Mouse (Mus musculus): ENCODE results near the gene Gm47841. TPM values are rescaled to one million over a fixed set of nuclear protein-coding genes. Genes with fewer than 3 reads are reported as not detected.
A peak's percentile ranks its signal among the peaks of the same experiment; 100 is the strongest.

The Gm47841 gene
- polyA plus RNA-seq, 1 experiment from 2014 or later: not detected

GRCm38 (mm10) chr15:101075656-101076055, 28.5 kb upstream of the Gm47841 start:
- Histone ChIP-seq H3K27me3 (ENCODE audit: insufficient read depth, low read length) (no peaks in the 10 kb centered on the region), H3K9me3 (replicated peaks; ENCODE audit: low read length) (no peaks in the 10 kb centered on the region), H3K9ac (ENCODE audit: low read depth, low read length) (peak overlapping the region; percentile 94; the same call in 1 of the 2 replicates), H3K4me1 (replicated peaks; ENCODE audit: insufficient read depth, low read length) (peaks cover 54% of the 10 kb centered on the region), H3K4me3 (replicated peaks; ENCODE audit: low read depth, low read length) (peak overlapping the region; percentile 92; the same call in 1 of the 2 replicates), H3K4me2 (ENCODE audit: low read length) (peak overlapping the region; percentile 76), H3K27ac (peak overlapping the region; percentile 99), H3K36me3 (ENCODE audit: insufficient read depth, low read length) (no peaks in the 10 kb centered on the region)
- DNase-seq (ENCODE audit: low spot score) (peak; percentile 39), ATAC-seq (replicated peaks; ENCODE audit: low FRiP score, low read depth) (no peak)
- 25% methylated on average over 5 of the region's 5 CpGs for WGBS
- no peak for TF ChIP-seq CTCF (IDR thresholded peaks at IDR 0.05; ENCODE audit: low read depth)

DNA sequence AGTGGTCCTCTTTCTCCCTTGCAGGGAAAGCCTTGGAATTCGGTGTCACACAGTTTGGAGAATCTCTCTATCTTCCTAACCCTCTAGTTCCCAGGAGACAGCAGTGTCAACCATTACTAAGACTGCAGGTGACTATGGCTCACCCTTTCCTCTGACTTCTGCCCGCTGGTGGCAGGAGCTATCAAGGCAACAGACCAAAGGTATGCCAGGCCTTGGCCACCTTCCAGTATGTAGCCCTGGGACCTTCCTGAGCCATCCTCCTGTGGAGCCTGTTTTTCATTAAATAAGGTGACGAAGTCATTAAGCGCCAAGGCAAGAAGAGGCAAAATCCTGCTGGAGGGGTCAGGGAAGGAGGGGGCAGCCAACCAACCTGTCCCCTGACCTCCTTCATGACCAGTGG, 28.0 kb upstream of the Gm47841 start:
- ATAC-seq (replicated peaks; ENCODE audit: low FRiP score, low read depth) (no peak), DNase-seq (ENCODE audit: low spot score) (no peak)
- Histone ChIP-seq H3K27ac (peak overlapping the region; percentile 99), H3K4me2 (ENCODE audit: low read length) (peak overlapping the region; percentile 76; the same call in 1 of the 2 replicates), H3K4me1 (replicated peaks; ENCODE audit: insufficient read depth, low read length) (peaks cover 57% of the 10 kb centered on the region), H3K4me3 (replicated peaks; ENCODE audit: low read depth, low read length) (no peak overlapping the region), H3K9me3 (replicated peaks; ENCODE audit: low read length) (no peaks in the 10 kb centered on the region), H3K27me3 (ENCODE audit: insufficient read depth, low read length) (no peaks in the 10 kb centered on the region), H3K36me3 (ENCODE audit: insufficient read depth, low read length) (no peaks in the 10 kb centered on the region), H3K9ac (ENCODE audit: low read depth, low read length) (no peak overlapping the region)
- WGBS: 70% methylated on average over 4 of the region's 4 CpGs
- TF ChIP-seq CTCF (IDR thresholded peaks at IDR 0.05; ENCODE audit: low read depth): peak; percentile 31; the same call in 1 of the 2 replicates

GRCm38 (mm10) chr15:101074067-101074466, 26.9 kb upstream of the Gm47841 start:
- Histone ChIP-seq H3K4me3 (replicated peaks; ENCODE audit: low read depth, low read length) (no peak overlapping the region), H3K27ac (peak overlapping the region; percentile 48; the same call in 1 of the 2 replicates), H3K4me1 (replicated peaks; ENCODE audit: insufficient read depth, low read length) (peaks cover 63% of the 10 kb centered on the region), H3K9me3 (replicated peaks; ENCODE audit: low read length) (no peaks in the 10 kb centered on the region), H3K9ac (ENCODE audit: low read depth, low read length) (no peak overlapping the region), H3K36me3 (ENCODE audit: insufficient read depth, low read length) (no peaks in the 10 kb centered on the region), H3K27me3 (ENCODE audit: insufficient read depth, low read length) (no peaks in the 10 kb centered on the region), H3K4me2 (ENCODE audit: low read length) (no peak overlapping the region)
- 78% methylated on average over 5 of the region's 5 CpGs for WGBS
- no peak for DNase-seq (ENCODE audit: low spot score)
- ATAC-seq (replicated peaks; ENCODE audit: low FRiP score, low read depth): no peak
- no peak for TF ChIP-seq CTCF (IDR thresholded peaks at IDR 0.05; ENCODE audit: low read depth)

- peak overlapping the region; percentile 5; the same call in 1 of the 2 replicates for H3K27ac ChIP-seq
- no peak for TF ChIP-seq CTCF (IDR thresholded peaks at IDR 0.05; ENCODE audit: low read depth)
- H3K9me3 ChIP-seq (replicated peaks; ENCODE audit: low read length): no peaks in the 10 kb centered on the region
- DNase-seq (ENCODE audit: low spot score) (no peak), ATAC-seq (replicated peaks; ENCODE audit: low FRiP score, low read depth) (no peak)
- H3K4me2 ChIP-seq (ENCODE audit: low read length): no peak overlapping the region
- peaks cover 72% of the 10 kb centered on the region for H3K4me1 ChIP-seq (replicated peaks; ENCODE audit: insufficient read depth, low read length)
- H3K27me3 ChIP-seq (ENCODE audit: insufficient read depth, low read length): no peaks in the 10 kb centered on the region
- H3K36me3 ChIP-seq (ENCODE audit: insufficient read depth, low read length): no peaks in the 10 kb centered on the region
- WGBS: 58% methylated on average over 2 of the region's 2 CpGs
- no peak overlapping the region for H3K9ac ChIP-seq (ENCODE audit: low read depth, low read length)
- H3K4me3 ChIP-seq (replicated peaks; ENCODE audit: low read depth, low read length): no peak overlapping the region
These were observed 25.5 kb upstream of the Gm47841 start for GRCm38 (mm10) chr15:101072736-101073135.

DNA sequence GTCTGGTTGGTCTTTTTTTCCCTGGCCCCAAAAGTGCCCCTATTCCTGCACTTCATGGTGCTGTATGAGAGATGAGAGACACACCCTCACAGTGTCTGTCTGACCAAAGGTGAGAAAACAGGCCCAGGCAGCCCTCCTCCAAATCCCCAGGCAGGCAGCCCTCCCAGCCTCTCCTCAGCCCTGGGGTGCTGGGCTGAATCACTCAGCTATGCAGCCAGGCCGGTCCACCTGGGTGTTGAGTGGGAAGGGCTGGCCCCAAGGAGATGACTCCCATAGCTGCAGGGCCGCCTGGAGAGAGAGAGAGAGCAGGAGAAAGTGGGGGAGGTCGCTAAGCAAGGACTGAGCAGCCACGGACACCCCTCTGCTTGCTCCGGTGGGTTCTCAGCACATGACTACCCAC, 23.6 kb upstream of the Gm47841 start:
- 12% methylated on average over 5 of the region's 5 CpGs for WGBS
- Histone ChIP-seq H3K9me3 (replicated peaks; ENCODE audit: low read length) (no peaks in the 10 kb centered on the region), H3K4me1 (replicated peaks; ENCODE audit: insufficient read depth, low read length) (peaks cover 76% of the 10 kb centered on the region), H3K27me3 (ENCODE audit: insufficient read depth, low read length) (no peaks in the 10 kb centered on the region), H3K4me3 (replicated peaks; ENCODE audit: low read depth, low read length) (no peak overlapping the region), H3K36me3 (ENCODE audit: insufficient read depth, low read length) (no peaks in the 10 kb centered on the region), H3K27ac (peak overlapping the region; percentile 82), H3K4me2 (ENCODE audit: low read length) (peak overlapping the region; percentile 23; the same call in 1 of the 2 replicates), H3K9ac (ENCODE audit: low read depth, low read length) (0 out of 2 replicates have a peak overlapping the region, but pooled peaks have one; percentile 42)
- TF ChIP-seq CTCF (IDR thresholded peaks at IDR 0.05; ENCODE audit: low read depth): no peak
- ATAC-seq (replicated peaks; ENCODE audit: low FRiP score, low read depth) (peak; percentile 52), DNase-seq (ENCODE audit: low spot score) (no peak)

DNA sequence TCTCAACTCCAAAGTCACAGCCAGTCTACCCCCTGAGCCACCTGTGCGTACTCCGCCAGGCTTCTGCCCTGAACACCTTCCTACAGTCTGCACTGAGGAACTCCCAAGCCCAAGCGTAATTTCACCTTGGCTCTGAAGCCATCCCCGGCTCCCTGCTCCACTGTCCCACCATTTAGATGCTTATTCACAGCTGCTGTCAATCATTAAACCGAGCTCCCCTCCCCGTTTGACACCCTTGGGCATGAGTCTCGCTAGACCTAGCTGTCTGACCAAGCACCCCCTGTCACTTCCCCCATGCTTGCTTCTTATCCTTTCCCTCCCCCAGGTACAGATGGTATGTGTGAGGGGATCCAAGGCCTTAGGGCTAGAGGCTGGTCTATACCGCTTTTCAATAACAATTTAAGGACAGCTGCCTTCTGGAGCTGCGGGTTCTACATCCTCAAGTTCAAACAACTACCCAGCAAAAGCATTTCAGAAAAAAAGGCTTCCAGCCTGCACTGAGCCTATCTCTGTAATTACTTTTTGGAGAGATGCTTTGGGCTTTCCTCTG, 22.5 kb upstream of the Gm47841 start:
- peaks cover 77% of the 10 kb centered on the region for H3K4me1 ChIP-seq (replicated peaks; ENCODE audit: insufficient read depth, low read length)
- no peaks in the 10 kb centered on the region for H3K36me3 ChIP-seq (ENCODE audit: insufficient read depth, low read length)
- H3K9ac ChIP-seq (ENCODE audit: low read depth, low read length): peak overlapping the region; percentile 42; the same call in 1 of the 2 replicates
- WGBS: 39% methylated on average over 9 of the region's 9 CpGs
- peak overlapping the region; percentile 82 for H3K27ac ChIP-seq
- H3K27me3 ChIP-seq (ENCODE audit: insufficient read depth, low read length): no peaks in the 10 kb centered on the region
- TF ChIP-seq CTCF (IDR thresholded peaks at IDR 0.05; ENCODE audit: low read depth): no peak
- peak overlapping the region; percentile 18; the same call in 1 of the 2 replicates for H3K4me2 ChIP-seq (ENCODE audit: low read length)
- no peak overlapping the region for H3K4me3 ChIP-seq (replicated peaks; ENCODE audit: low read depth, low read length)
- no peaks in the 10 kb centered on the region for H3K9me3 ChIP-seq (replicated peaks; ENCODE audit: low read length)
- ATAC-seq (replicated peaks; ENCODE audit: low FRiP score, low read depth): no peak; the same call in 1 of the 2 replicates
- no peak for DNase-seq (ENCODE audit: low spot score)

Measured in kidney, postnatal 0 days (tissue).